Mouse (Mus musculus) stomach, postnatal 0 days (tissue): ENCODE measurements around the gene Gse1. TPM values are rescaled to one million over a fixed set of nuclear protein-coding genes. Genes with fewer than 3 reads are reported as not detected.
A peak's percentile ranks its signal among the peaks of the same experiment; 100 is the strongest.

Experiments
- ATAC-seq: fragments of 200-750 bp; cut with Nextera tagmentation; 2 replicates; pipeline ENCODE4 v1.8.0; 2017; ENCODE audit not compliant: low FRiP score, low TSS enrichment
- DNase-seq: peaks from one replicate; pipeline ENCODE4 v3.0.0-alpha.2; 2016; ENCODE audit warnings: low spot score
- H3K27ac ChIP-seq: fragments of 300-500 bp; sonication (generic); replicated peaks from 2 replicates; pipeline ENCODE4 v1.5.1; 2014; ENCODE audit warnings: mild to moderate bottlenecking, control low read depth
- H3K27me3 ChIP-seq: fragments of 300-500 bp; sonication (generic); 2 replicates; pipeline ENCODE4 v1.6.1; 2014; ENCODE audit warnings: low read length; ENCODE audit not compliant: control insufficient read depth, insufficient read depth
- H3K36me3 ChIP-seq: fragments of 300-500 bp; sonication (generic); 2 replicates; pipeline ENCODE4 v1.6.1; 2014; ENCODE audit warnings: low read length, mixed read lengths; ENCODE audit not compliant: control insufficient read depth, insufficient read depth
- H3K4me1 ChIP-seq: fragments of 300-500 bp; sonication (generic); replicated peaks from 2 replicates; pipeline ENCODE4 v1.6.1; 2014; ENCODE audit warnings: antibody characterized with exemption; ENCODE audit not compliant: control insufficient read depth, insufficient read depth
- H3K4me2 ChIP-seq: fragments of 300-500 bp; sonication (generic); replicated peaks from 2 replicates; pipeline ENCODE4 v1.6.1; 2014; ENCODE audit warnings: low read depth, mild to moderate bottlenecking, control low read depth, moderate library complexity
- H3K4me3 ChIP-seq: fragments of 300-500 bp; sonication (generic); 2 replicates; pipeline ENCODE4 v1.5.1; 2014; ENCODE audit warnings: low read depth, low read length, control low read depth
- H3K9ac ChIP-seq: fragments of 300-500 bp; sonication (generic); 2 replicates; pipeline ENCODE4 v1.6.1; 2014; ENCODE audit warnings: mild to moderate bottlenecking, low read length, control low read depth, mixed read lengths
- H3K9me3 ChIP-seq: fragments of 300-500 bp; sonication (generic); 2 replicates; pipeline ENCODE4 v1.6.1; 2016; ENCODE audit warnings: low read length; ENCODE audit not compliant: control insufficient read depth
- CTCF ChIP-seq: IDR thresholded peaks from 2 replicates; pipeline ENCODE4 v1.5.1; 2016; ENCODE audit warnings: antibody characterized with exemption, low read depth, mild to moderate bottlenecking, moderate library complexity
- EP300 ChIP-seq: optimal IDR thresholded peaks from 2 replicates; pipeline ENCODE3; 2016; ENCODE audit warnings: antibody characterized with exemption
- WGBS: fragments of 180-500 bp; shearing (Covaris S2); extraction: QIAGEN DNeasy Blood & Tissue Kit; methylation state at CpG from one replicate; pipeline ENCODE4 v1.1.7; 2014; 5-methylcytosine and 5-hydroxymethylcytosine counted together
- polyA plus RNA-seq: library from polyadenylated mRNA; unstranded; fragments of >200 nt; fragmentation: Nextera tagmentation; extraction: Ambion mirVana; gene quantifications from 2 replicates; pipeline ENCODE4 v1.2.1, GENCODE M21; 2015

Gse1 gene
- polyA plus RNA-seq, 1 experiment from 2014 or later, result 6.4 TPM

DNA sequence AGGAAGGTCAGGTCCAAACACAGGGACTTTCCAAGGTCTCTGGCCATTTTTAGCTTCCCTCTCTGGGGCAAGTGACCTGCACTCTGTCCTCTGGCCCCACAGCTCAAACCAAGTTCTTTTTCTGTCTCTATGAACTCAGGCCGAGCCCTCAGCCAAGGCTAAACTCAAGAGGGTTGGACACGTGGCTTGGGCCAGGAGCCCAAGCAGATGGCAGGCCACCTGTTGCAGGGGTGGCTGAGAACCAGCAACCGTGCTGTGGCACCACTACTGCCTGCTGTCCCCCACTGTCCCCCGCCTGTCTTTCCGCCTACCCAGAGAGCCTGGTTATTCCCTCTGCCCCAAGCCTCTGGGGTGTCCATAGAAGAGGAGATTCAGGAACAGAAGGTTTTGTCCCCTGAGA, 14.3 kb upstream of the Gse1 start:
- TF ChIP-seq CTCF (no peak), EP300 (no peak)
- DNase-seq (no peak), ATAC-seq (no peak)
- H3K27me3 ChIP-seq, result no peaks in the 10 kb centered on the region
- H3K36me3 ChIP-seq, result no peaks in the 10 kb centered on the region
- H3K9me3 ChIP-seq, result no peaks in the 10 kb centered on the region
- H3K4me1 ChIP-seq, result peaks cover 2% of the 10 kb centered on the region; the same call in 1 of the 2 replicates
- WGBS, result 72% methylated on average over 5 of the region's 5 CpGs
- H3K4me3 ChIP-seq, result no peak overlapping the region
- no peak overlapping the region for H3K27ac ChIP-seq
- H3K9ac ChIP-seq, result no peak overlapping the region
- H3K4me2 ChIP-seq, result no peak overlapping the region

GRCm38 (mm10) chr8:120215416-120216141, 12.7 kb upstream of the Gse1 start:
- DNase-seq, result no peak

DNA sequence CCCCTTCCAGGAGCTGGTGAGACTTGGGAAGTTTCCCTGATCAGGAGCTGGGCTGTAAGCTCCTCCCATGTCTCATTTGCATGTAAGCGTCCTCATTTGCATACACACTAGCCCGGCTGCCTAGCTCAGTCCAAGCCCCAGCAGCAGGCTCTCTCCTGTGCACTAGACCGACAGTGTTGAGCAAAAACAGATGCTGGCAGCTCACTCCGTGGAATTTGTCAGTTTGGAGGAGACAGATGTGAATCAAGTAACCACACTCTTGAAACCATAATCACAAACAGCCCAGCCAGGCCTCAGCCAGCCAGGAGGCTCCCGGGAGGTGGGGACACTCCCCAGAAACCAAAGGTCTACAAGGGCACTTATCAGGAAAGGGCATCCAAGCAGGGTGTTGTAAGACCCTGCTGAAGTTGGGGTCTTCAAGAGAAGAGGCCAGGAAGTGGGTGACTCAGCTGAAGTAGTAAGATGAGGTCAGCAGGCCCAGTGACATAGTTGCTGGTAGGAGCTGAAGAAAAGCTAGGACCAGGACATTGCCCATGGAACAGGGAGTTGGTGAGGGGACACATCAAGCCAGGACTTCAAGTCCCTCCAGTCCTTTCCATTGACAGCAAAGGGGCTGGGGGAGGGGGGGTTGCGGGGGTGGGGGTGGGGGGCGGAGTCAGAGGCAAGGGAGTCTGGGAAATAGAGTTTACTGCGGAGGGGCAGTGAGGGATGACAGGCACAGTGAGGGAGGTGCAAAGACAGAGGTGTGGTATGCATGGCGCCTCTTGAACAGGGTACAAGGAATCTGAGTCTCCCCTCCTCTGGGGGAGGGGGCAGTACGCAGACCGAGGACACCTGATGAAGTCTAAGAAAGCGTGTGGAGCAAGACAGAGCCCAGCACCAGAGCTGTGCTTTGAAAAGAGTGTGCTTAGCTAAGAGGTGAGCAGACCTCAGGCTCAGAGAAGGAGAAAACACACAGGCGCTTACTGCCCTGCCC, 11.1 kb upstream of the Gse1 start:
- no peak overlapping the region for H3K4me2 ChIP-seq
- no peak overlapping the region for H3K9ac ChIP-seq
- 22% methylated on average over 13 of the region's 13 CpGs for WGBS
- H3K27ac ChIP-seq, result peak overlapping the region; percentile 73
- TF ChIP-seq CTCF (no peak), EP300 (no peak)
- no peaks in the 10 kb centered on the region for H3K27me3 ChIP-seq
- H3K36me3 ChIP-seq, result no peaks in the 10 kb centered on the region
- H3K4me3 ChIP-seq, result no peak overlapping the region
- DNase-seq, result peak; percentile 54
- peaks cover 2% of the 10 kb centered on the region; the same call in 1 of the 2 replicates for H3K4me1 ChIP-seq
- H3K9me3 ChIP-seq, result no peaks in the 10 kb centered on the region
- peak; percentile 73 for ATAC-seq

More at GRCm38 (mm10) chr8:120215416-120216141, 12.7 kb upstream of the Gse1 start:
- Histone ChIP-seq H3K9me3 (no peaks in the 10 kb centered on the region), H3K27ac (peak overlapping the region; percentile 9), H3K4me3 (no peak overlapping the region), H3K4me2 (no peak overlapping the region), H3K9ac (no peak overlapping the region), H3K4me1 (peaks cover 2% of the 10 kb centered on the region; the same call in 1 of the 2 replicates), H3K36me3 (no peaks in the 10 kb centered on the region), H3K27me3 (no peaks in the 10 kb centered on the region)
- WGBS, result 58% methylated on average over 7 of the region's 7 CpGs
- ATAC-seq, result no peak
- TF ChIP-seq CTCF (no peak), EP300 (no peak)

- H3K4me2 ChIP-seq, result no peak overlapping the region
- H3K4me1 ChIP-seq, result no peaks in the 10 kb centered on the region
- H3K9ac ChIP-seq, result no peak overlapping the region
- DNase-seq, result no peak
- TF ChIP-seq EP300, result no peak
- TF ChIP-seq CTCF, result no peak
- H3K27me3 ChIP-seq, result no peaks in the 10 kb centered on the region
- no peaks in the 10 kb centered on the region for H3K36me3 ChIP-seq
- H3K9me3 ChIP-seq, result no peaks in the 10 kb centered on the region
- no peak overlapping the region for H3K27ac ChIP-seq
- WGBS, result 42% methylated on average over 11 of the region's 11 CpGs
- H3K4me3 ChIP-seq, result no peak overlapping the region
- no peak for ATAC-seq
Observed at GRCm38 (mm10) chr8:120222548-120222947, 5.7 kb upstream of the Gse1 start.

DNA sequence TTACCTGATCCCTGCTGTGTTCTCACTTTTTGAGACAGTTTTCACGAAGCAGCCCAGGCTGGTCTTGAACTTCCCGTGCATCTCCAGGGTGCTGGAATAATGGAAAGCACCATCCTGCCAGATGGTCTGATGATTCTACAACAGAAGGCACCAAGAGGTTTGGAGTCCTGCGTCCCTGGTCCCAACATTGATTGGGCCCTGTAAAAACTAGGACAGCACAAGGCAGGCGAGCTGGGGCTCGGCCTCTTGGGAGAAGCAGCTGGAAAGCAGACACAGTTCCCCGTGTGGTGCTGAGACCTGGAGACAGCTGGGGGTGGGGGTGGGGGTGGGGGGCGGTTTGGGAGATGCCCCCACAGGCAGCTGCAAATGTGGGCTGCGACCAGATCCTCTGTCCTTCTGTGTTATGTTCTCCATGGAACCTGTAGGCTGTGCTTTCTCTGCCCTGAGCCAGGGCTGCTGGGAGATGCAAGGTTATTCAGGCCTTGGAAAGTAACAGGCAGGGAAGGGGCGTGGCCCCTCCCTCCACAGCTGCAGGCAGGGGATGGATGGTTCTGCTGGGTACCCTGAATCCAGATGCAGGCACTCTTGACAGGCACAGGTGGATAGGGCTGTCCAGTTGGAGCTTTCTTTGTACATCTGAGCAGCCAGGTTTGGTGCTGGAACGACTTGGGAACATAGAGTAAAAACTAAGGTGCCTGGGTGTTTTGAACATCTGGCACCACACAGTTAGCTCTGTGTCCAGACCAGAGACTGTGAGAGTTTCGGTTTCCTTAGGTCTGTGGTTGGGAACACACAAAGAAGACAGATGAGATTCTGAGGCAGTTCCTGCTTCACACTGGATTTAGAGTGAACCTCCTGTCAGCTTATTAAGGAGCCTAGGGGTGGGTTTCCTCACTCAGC, 3.5 kb upstream of the Gse1 start:
- no peak overlapping the region for H3K27ac ChIP-seq

More for the DNA sequence above, 3.5 kb upstream of the Gse1 start:
- DNase-seq, result no peak
- 53% methylated on average over 11 of the region's 11 CpGs for WGBS
- ATAC-seq, result no peak
- H3K4me1 ChIP-seq, result peaks cover 5% of the 10 kb centered on the region
- no peak overlapping the region for H3K4me2 ChIP-seq
- no peak overlapping the region for H3K4me3 ChIP-seq
- H3K9ac ChIP-seq, result no peak overlapping the region
- H3K9me3 ChIP-seq, result no peaks in the 10 kb centered on the region
- no peaks in the 10 kb centered on the region for H3K27me3 ChIP-seq
- no peaks in the 10 kb centered on the region for H3K36me3 ChIP-seq
- TF ChIP-seq CTCF (no peak), EP300 (no peak)
